Mouse (Mus musculus): ENCODE data around the gene Efl1.

Efl1 gene

GRCm38 (mm10) chr7:82812186-82813155, 164.1 kb downstream of the Efl1 start:
- no peak for DNase-seq (ENCODE audit: low spot score)

- no peak for DNase-seq (ENCODE audit: low spot score)
These were observed 171.1 kb downstream of the Efl1 start for GRCm38 (mm10) chr7:82819541-82819940.

- DNase-seq (ENCODE audit: low spot score) = no peak
These were observed 172.2 kb downstream of the Efl1 start for GRCm38 (mm10) chr7:82820661-82821060.

GRCm38 (mm10) chr7:82821501-82821900, 173.1 kb downstream of the Efl1 start:
- no peak for DNase-seq (ENCODE audit: low spot score)

- DNase-seq (ENCODE audit: low spot score) = no peak
These were observed 174.1 kb downstream of the Efl1 start for GRCm38 (mm10) chr7:82822528-82822927.

Data from left cerebral cortex, adult 11 months (tissue).